Mouse (Mus musculus): Measurements from ENCODE around the gene Carns1. TPM values are rescaled to one million over a fixed set of nuclear protein-coding genes. Genes with fewer than 3 reads are reported as not detected.

Gene Carns1
- polyA plus RNA-seq, 1 experiment: 2.5 TPM

DNA sequence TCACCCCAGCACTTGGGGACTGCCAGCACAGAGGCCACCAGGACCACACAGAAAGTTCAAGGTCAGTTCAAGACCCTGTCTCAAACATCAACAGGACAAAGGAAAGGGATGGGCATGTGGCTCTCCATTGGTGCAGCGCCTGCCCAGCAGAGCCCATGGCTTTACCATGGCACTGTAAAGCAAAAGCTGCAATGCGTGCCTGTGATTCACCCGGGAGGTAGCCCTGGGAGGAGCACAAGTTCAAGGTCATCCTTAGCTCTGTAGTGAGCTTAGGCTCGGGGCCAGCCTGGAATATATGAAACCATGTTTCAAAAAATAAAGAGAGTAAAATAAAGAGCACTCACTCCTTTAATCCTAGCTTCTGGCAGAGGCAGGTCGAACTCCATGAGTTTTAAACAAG is 23.4 kb downstream of the Carns1 start:
- no peaks in the 10 kb centered on the region for H3K27me3 ChIP-seq (ENCODE audit: control insufficient read depth, insufficient read depth, low read length)
- H3K4me1 ChIP-seq (ENCODE audit: control insufficient read depth, insufficient read depth, low read length): peaks cover 17% of the 10 kb centered on the region
- H3K4me3 ChIP-seq (ENCODE audit: control insufficient read depth, low read depth, low read length): no peak overlapping the region
- H3K27ac ChIP-seq (ENCODE audit: control insufficient read depth, insufficient read depth, low read depth, low read length): no peak overlapping the region
- no peak for TF ChIP-seq POLR2A (IDR thresholded peaks at IDR 0.05; ENCODE audit: control insufficient read depth, low read depth, low read length)
- no peak for TF ChIP-seq CTCF (IDR thresholded peaks at IDR 0.05; ENCODE audit: control insufficient read depth, insufficient read depth, insufficient replicate concordance, low read depth, low read length)
- H3K36me3 ChIP-seq (ENCODE audit: control insufficient read depth, insufficient read depth, low read length): no peaks in the 10 kb centered on the region

DNA sequence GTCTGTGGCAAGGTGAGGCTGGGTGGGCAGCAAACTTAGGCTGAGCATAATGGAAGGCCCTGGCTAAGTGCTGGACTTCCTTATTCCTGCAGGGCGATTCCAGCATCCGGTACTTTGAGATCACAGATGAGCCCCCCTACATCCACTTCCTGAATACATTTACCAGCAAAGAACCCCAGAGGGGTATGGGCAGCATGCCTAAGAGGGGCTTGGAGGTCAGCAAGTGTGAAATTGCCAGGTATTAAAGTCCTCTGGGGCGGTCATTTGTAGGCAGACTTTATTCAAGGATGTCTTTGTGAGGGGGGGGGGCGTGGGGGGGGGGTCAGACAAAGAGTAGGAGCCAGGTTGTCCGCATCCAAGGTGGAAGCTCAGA is 23.8 kb downstream of the Carns1 start:
- Histone ChIP-seq H3K27me3 (ENCODE audit: control insufficient read depth, insufficient read depth, low read length) (no peaks in the 10 kb centered on the region), H3K36me3 (ENCODE audit: control insufficient read depth, insufficient read depth, low read length) (no peaks in the 10 kb centered on the region), H3K4me1 (ENCODE audit: control insufficient read depth, insufficient read depth, low read length) (peaks cover 17% of the 10 kb centered on the region), H3K4me3 (ENCODE audit: control insufficient read depth, low read depth, low read length) (no peak overlapping the region), H3K27ac (ENCODE audit: control insufficient read depth, insufficient read depth, low read depth, low read length) (no peak overlapping the region)
- no peak for TF ChIP-seq CTCF (IDR thresholded peaks at IDR 0.05; ENCODE audit: control insufficient read depth, insufficient read depth, insufficient replicate concordance, low read depth, low read length)
- no peak for TF ChIP-seq POLR2A (IDR thresholded peaks at IDR 0.05; ENCODE audit: control insufficient read depth, low read depth, low read length)

DNA sequence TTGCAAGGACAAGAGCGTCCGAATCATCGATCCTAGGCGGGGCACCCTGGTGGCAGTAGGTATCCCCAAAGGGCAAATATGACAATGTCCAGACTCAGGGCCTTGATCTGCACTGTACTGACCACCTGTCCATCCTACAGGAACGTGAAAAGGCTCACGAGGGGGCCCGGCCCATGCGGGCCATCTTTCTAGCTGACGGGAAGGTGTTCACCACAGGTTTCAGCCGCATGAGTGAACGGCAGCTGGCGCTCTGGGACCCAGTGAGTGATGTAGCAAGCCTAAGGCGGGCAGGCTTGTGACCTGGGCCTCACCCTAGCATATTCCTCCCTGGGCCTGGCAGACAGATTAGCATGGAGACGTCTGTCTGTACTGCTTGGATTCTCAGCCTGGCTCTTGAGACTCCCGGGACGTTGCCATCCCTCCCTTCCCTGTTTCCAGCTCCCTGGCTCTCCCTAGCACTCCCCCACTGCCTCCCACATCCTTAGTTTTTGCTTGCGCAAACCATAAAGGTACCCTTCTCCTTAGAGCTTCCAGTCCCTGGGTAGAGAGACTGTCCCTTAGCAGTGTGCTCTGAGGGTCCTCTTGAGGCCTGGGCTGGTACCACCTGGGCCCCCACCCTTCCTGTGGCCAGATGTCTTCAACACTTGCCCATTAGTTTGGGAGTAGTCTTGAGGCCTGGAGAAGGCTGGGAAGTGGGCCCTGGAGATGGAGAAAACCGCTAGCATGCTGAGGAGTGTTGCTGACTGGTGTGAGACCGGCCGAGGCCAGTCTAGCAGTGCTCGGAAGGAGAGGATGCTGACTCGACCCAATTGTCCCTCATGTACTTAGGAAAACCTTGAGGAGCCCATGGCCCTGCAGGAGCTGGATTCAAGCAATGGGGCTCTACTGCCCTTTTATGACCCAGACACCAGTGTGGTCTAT is 24.5 kb downstream of the Carns1 start:
- peaks cover 17% of the 10 kb centered on the region for H3K4me1 ChIP-seq (ENCODE audit: control insufficient read depth, insufficient read depth, low read length)
- TF ChIP-seq POLR2A (IDR thresholded peaks at IDR 0.05; ENCODE audit: control insufficient read depth, low read depth, low read length) (no peak), CTCF (IDR thresholded peaks at IDR 0.05; ENCODE audit: control insufficient read depth, insufficient read depth, insufficient replicate concordance, low read depth, low read length) (no peak)
- no peak overlapping the region for H3K4me3 ChIP-seq (ENCODE audit: control insufficient read depth, low read depth, low read length)
- H3K27me3 ChIP-seq (ENCODE audit: control insufficient read depth, insufficient read depth, low read length): no peaks in the 10 kb centered on the region
- peak overlapping the region; percentile 19; the same call in 1 of the 2 replicates for H3K27ac ChIP-seq (ENCODE audit: control insufficient read depth, insufficient read depth, low read depth, low read length)
- no peaks in the 10 kb centered on the region for H3K36me3 ChIP-seq (ENCODE audit: control insufficient read depth, insufficient read depth, low read length)

DNA sequence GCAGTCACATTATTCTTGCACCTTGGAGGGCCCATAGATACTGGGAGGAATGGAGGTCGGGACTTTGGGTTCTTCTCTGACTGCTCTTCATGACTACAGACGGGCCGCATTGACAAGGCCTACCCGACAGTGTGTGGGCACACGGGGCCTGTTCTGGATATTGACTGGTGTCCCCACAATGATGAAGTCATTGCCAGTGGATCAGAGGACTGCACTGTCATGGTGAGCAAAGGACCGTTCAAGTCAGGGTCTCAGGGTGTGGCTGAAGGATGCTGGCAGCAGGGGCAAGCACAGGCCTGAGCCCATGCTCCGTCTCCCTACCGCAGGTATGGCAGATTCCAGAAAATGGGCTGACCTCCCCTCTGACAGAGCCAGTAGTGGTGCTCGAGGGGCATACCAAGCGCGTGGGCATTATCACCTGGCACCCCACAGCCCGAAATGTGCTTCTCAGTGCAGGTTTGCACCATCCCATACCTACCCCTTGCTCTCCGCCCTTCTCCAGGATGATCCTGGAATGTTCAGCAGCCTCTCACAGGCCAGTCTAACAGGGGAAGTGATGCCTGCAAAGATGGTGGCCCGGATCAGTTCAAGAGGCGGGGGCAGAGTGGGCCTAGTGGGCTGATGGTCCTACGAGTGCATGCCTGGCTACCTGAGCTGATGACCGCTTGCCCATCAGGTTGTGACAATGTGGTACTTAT is 25.4 kb downstream of the Carns1 start:
- peak overlapping the region; percentile 19; the same call in 1 of the 2 replicates for H3K27ac ChIP-seq (ENCODE audit: control insufficient read depth, insufficient read depth, low read depth, low read length)
- H3K36me3 ChIP-seq (ENCODE audit: control insufficient read depth, insufficient read depth, low read length): no peaks in the 10 kb centered on the region
- no peaks in the 10 kb centered on the region for H3K27me3 ChIP-seq (ENCODE audit: control insufficient read depth, insufficient read depth, low read length)
- H3K4me1 ChIP-seq (ENCODE audit: control insufficient read depth, insufficient read depth, low read length): peaks cover 17% of the 10 kb centered on the region
- TF ChIP-seq POLR2A (IDR thresholded peaks at IDR 0.05; ENCODE audit: control insufficient read depth, low read depth, low read length) (no peak), CTCF (IDR thresholded peaks at IDR 0.05; ENCODE audit: control insufficient read depth, insufficient read depth, insufficient replicate concordance, low read depth, low read length) (no peak)
- no peak overlapping the region for H3K4me3 ChIP-seq (ENCODE audit: control insufficient read depth, low read depth, low read length)

DNA sequence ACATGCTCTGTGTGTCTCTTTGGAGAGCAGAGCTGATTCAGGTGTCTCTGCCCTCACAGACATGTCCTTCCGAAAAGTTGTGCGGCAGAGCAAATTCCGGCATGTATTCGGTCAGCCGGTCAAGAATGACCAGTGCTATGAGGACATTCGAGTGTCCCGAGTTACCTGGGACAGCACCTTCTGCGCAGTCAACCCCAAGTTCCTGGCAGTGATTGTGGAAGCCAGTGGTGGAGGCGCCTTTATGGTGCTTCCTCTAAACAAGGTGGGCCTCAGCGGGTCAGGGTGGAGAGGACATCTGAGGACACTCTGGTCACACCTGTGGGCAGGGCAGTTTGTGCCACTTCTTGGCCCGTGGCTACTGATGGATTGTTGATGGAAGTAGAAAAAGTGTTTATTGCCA is 26.0 kb downstream of the Carns1 start:
- no peaks in the 10 kb centered on the region for H3K27me3 ChIP-seq (ENCODE audit: control insufficient read depth, insufficient read depth, low read length)
- H3K4me3 ChIP-seq (ENCODE audit: control insufficient read depth, low read depth, low read length): peak overlapping the region; percentile 85; the same call in 1 of the 2 replicates
- TF ChIP-seq CTCF (IDR thresholded peaks at IDR 0.05; ENCODE audit: control insufficient read depth, insufficient read depth, insufficient replicate concordance, low read depth, low read length) (no peak), POLR2A (IDR thresholded peaks at IDR 0.05; ENCODE audit: control insufficient read depth, low read depth, low read length) (no peak)
- H3K36me3 ChIP-seq (ENCODE audit: control insufficient read depth, insufficient read depth, low read length): no peaks in the 10 kb centered on the region
- H3K4me1 ChIP-seq (ENCODE audit: control insufficient read depth, insufficient read depth, low read length): peaks cover 17% of the 10 kb centered on the region
- H3K27ac ChIP-seq (ENCODE audit: control insufficient read depth, insufficient read depth, low read depth, low read length): no peak overlapping the region

DNA sequence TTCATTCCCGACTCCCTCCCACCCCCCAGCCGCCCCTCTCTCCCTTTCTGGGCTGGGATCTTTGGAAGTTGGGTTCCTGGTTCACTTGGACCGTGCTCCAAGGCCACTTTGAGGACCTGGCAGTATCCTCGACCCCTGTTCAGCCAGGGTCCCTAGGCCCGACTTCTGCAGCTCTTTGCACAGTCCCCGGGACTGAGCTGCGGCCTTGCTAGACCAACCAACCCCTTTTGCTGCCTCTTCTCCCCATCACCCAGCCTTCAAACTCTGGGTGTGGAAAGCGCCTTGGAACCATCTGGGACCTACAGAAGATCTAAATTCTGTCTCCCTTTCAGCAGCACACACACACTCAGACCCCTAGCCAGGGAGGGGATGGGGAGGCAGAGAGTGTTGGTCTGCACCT is 26.5 kb downstream of the Carns1 start:
- no peak overlapping the region for H3K27ac ChIP-seq (ENCODE audit: control insufficient read depth, insufficient read depth, low read depth, low read length)
- peaks cover 17% of the 10 kb centered on the region for H3K4me1 ChIP-seq (ENCODE audit: control insufficient read depth, insufficient read depth, low read length)
- H3K4me3 ChIP-seq (ENCODE audit: control insufficient read depth, low read depth, low read length): peak overlapping the region; percentile 85
- no peaks in the 10 kb centered on the region for H3K27me3 ChIP-seq (ENCODE audit: control insufficient read depth, insufficient read depth, low read length)
- H3K36me3 ChIP-seq (ENCODE audit: control insufficient read depth, insufficient read depth, low read length): no peaks in the 10 kb centered on the region
- no peak for TF ChIP-seq CTCF (IDR thresholded peaks at IDR 0.05; ENCODE audit: control insufficient read depth, insufficient read depth, insufficient replicate concordance, low read depth, low read length)
- no peak for TF ChIP-seq POLR2A (IDR thresholded peaks at IDR 0.05; ENCODE audit: control insufficient read depth, low read depth, low read length)

DNA sequence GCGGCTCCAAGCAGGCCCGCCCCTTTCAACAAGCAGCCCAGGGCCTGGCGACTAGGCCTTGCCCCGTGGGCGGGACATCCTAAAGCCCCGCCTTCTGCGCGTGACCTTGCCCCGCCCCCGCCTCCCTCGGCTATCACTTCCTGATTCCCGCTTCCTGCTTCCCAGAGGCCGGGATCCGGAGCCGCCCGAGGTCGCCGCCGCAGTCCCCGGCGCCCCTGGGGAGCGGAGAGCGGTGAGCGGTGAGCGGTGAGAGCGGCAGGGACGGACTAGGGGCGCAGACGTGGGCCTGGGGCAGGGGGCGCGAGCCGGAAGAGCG is 26.8 kb downstream of the Carns1 start, which contains the start of gene Coro1b:
Gene Coro1b (plus strand): TSS at position 129 of the 316 bp plus-strand sequence.
- Histone ChIP-seq H3K27me3 (ENCODE audit: control insufficient read depth, insufficient read depth, low read length) (no peaks in the 10 kb centered on the region), H3K36me3 (ENCODE audit: control insufficient read depth, insufficient read depth, low read length) (no peaks in the 10 kb centered on the region), H3K4me3 (ENCODE audit: control insufficient read depth, low read depth, low read length) (peak within 1 kb of the TSS; percentile 85), H3K4me1 (ENCODE audit: control insufficient read depth, insufficient read depth, low read length) (peaks cover 17% of the 10 kb centered on the region), H3K27ac (ENCODE audit: control insufficient read depth, insufficient read depth, low read depth, low read length) (0 out of 2 replicates have a peak within 1 kb of the TSS, but pooled peaks have one; percentile 9)
- TF ChIP-seq POLR2A (IDR thresholded peaks at IDR 0.05; ENCODE audit: control insufficient read depth, low read depth, low read length) (peak; percentile 68), CTCF (IDR thresholded peaks at IDR 0.05; ENCODE audit: control insufficient read depth, insufficient read depth, insufficient replicate concordance, low read depth, low read length) (no peak)

Measured in testis, adult 2 months (tissue).